8 mouse cellular contexts compared by ENCODE assay signal in genomic region chr1:85793208-85794105, GRCm38 (mm10). TPM values are rescaled to one million over a fixed set of nuclear protein-coding genes. Genes with fewer than 3 reads are reported as not detected.
DNase-seq lines count a peak whose midpoint lies in the region; ATAC-seq lines count a peak whose summit lies in the region.

Cab39 (plus strand) TSS chr1:85793441.

- H3K9ac ChIP-seq in intestine, embryonic 14.5 days (ENCODE audit: low read length): peak within 1 kb of the TSS; percentile 97

- H3K27ac ChIP-seq in intestine, embryonic 14.5 days (ENCODE audit: low read depth): peak within 1 kb of the TSS; percentile 94

- H3K27me3 ChIP-seq in intestine, embryonic 14.5 days (replicated peaks; ENCODE audit: control insufficient read depth, insufficient read depth, low read length): no peaks in the 10 kb centered on the region

- WGBS in intestine, embryonic 14.5 days: under 1% methylated on average over 75 of the region's 118 CpGs

- peaks cover 7% of the 10 kb centered on the region; the same call in 1 of the 2 replicates for H3K4me1 ChIP-seq in intestine, embryonic 14.5 days (replicated peaks; ENCODE audit: control insufficient read depth, insufficient read depth, low read length)

- peak; percentile 92 to 96 for DNase-seq in adrenal gland, adult (ENCODE audit: inconsistent age in 2 of 2, low spot score in 1 of 2)
- peak; percentile 92 for DNase-seq in embryo, embryonic 10.5 days (ENCODE audit: low spot score)
- DNase-seq in gastrocnemius, postnatal 25 days: peak; percentile 89
- peak; percentile 85 for DNase-seq in intestine, embryonic 14.5 days (ENCODE audit: low spot score)
- DNase-seq in left cerebral cortex, postnatal 14 days (ENCODE audit: low spot score in 2 of 2): peak; percentile 81 to 89
- DNase-seq in mesoderm, embryonic 11.5 days (ENCODE audit: low read depth, low spot score): peak; percentile 90
- peak; percentile 73 to 79 for DNase-seq in right cerebral cortex, postnatal 36 days (ENCODE audit: low spot score in 2 of 2)
- DNase-seq in yolk sac, embryonic 10.5 days (ENCODE audit: low spot score): peak; percentile 79

- peak; percentile 89 for ATAC-seq in intestine, embryonic 14.5 days (replicated peaks; ENCODE audit: low FRiP score, low TSS enrichment, low read depth)

- intact Hi-C loops in left cerebral cortex, postnatal 14 days (cut with DNase I): loop anchor here (5.0 kb wide), 1 partner anchor 49 kb away; no protein-coding TSS in a partner anchor

- no peaks in the 10 kb centered on the region for H3K9me3 ChIP-seq in intestine, embryonic 14.5 days (ENCODE audit: control insufficient read depth, low read length)

- H3K4me2 ChIP-seq in intestine, embryonic 14.5 days (ENCODE audit: low read length): peak within 1 kb of the TSS; percentile 75

- 0 out of 2 replicates have a peak, but pooled peaks cover 7% of the 10 kb centered on the region for H3K36me3 ChIP-seq in intestine, embryonic 14.5 days (ENCODE audit: control insufficient read depth, insufficient read depth, low read length)

- peak within 1 kb of the TSS; percentile 97 for H3K4me3 ChIP-seq in intestine, embryonic 14.5 days (ENCODE audit: low read depth, low read length)

RNA-seq across cellular contexts. Expression of gene Cab39, which starts in this region (rescaled TPM):
- 100 to 1,000 TPM; 142 to 177 TPM for total RNA-seq in gastrocnemius, postnatal 25 days (2021)
- 43.5 and 46.2 TPM in 2 replicates for polyA plus RNA-seq in intestine, embryonic 14.5 days (2014; fragmentation: Nextera tagmentation; extraction: Ambion mirVana)
- total RNA-seq in left cerebral cortex, postnatal 14 days (2021): 100 to 1,000 TPM; 133 to 143 TPM

Comparison
In these comparisons a context has a peak if more than half of its experiments do, and no peak if none do; other contexts are left out.
1. Peak in every context shown above with its lines: DNase-seq, ATAC-seq, H3K4me3 ChIP-seq and H3K27ac ChIP-seq.